Mouse (Mus musculus) neural tube, embryonic 12.5 days (tissue): ENCODE data around the gene Hdac2. TPM values are rescaled to one million over a fixed set of nuclear protein-coding genes. Genes with fewer than 3 reads are reported as not detected.
A peak's percentile ranks its signal among the peaks of the same experiment; 100 is the strongest.

Experiments used
- ATAC-seq: fragments of 200-750 bp; cut with Nextera tagmentation; 2 replicates; pipeline ENCODE4 v1.8.0; 2017; ENCODE audit warnings: low read depth, mild to moderate bottlenecking, moderate TSS enrichment, moderate library complexity; ENCODE audit not compliant: low FRiP score
- H3K27ac ChIP-seq: fragments of 300-500 bp; sonication (generic); 2 replicates; pipeline ENCODE4 v1.5.1; 2016
- H3K27me3 ChIP-seq: fragments of 300-500 bp; sonication (generic); replicated peaks from 2 replicates; pipeline ENCODE4 v1.6.1; 2016; ENCODE audit warnings: mild to moderate bottlenecking
- H3K36me3 ChIP-seq: fragments of 300-500 bp; sonication (generic); 2 replicates; pipeline ENCODE4 v1.6.1; 2016; ENCODE audit warnings: mild to moderate bottlenecking
- H3K4me1 ChIP-seq: fragments of 300-500 bp; sonication (generic); 2 replicates; pipeline ENCODE4 v1.6.1; 2016
- H3K4me2 ChIP-seq: fragments of 300-500 bp; sonication (generic); replicated peaks from 2 replicates; pipeline ENCODE4 v1.6.1; 2016; ENCODE audit warnings: mild to moderate bottlenecking
- H3K4me3 ChIP-seq: fragments of 300-500 bp; sonication (generic); 2 replicates; pipeline ENCODE4 v1.5.1; 2016
- H3K9ac ChIP-seq: fragments of 300-500 bp; sonication (generic); 2 replicates; pipeline ENCODE4 v1.6.1; 2016; ENCODE audit warnings: mild to moderate bottlenecking
- H3K9me3 ChIP-seq: fragments of 300-500 bp; sonication (generic); 2 replicates; pipeline ENCODE4 v1.6.1; 2016; ENCODE audit warnings: mild to moderate bottlenecking
- WGBS: fragments of 180-500 bp; shearing (Covaris S2); methylation state at CpG from one replicate; pipeline ENCODE4 v1.1.7; 2016; 5-methylcytosine and 5-hydroxymethylcytosine counted together
- polyA plus RNA-seq: library from polyadenylated mRNA; unstranded; fragments of >200 nt; fragmentation: Nextera tagmentation; extraction: Ambion mirVana; gene quantifications from 2 replicates; pipeline ENCODE4 v1.2.1, GENCODE M21; 2016

Gene Hdac2
- 475 and 492 TPM in 2 replicates for polyA plus RNA-seq

- WGBS = under 1% methylated on average over 67 of the region's 67 CpGs
- peak within 1 kb of the TSS; percentile 99 for H3K27ac ChIP-seq
- peak within 1 kb of the TSS; percentile 99 for H3K9ac ChIP-seq
- peak; percentile 98 for ATAC-seq
- no peaks in the 10 kb centered on the region for H3K9me3 ChIP-seq
- H3K4me2 ChIP-seq = peak within 1 kb of the TSS; percentile 62
- H3K4me1 ChIP-seq = peaks cover 13% of the 10 kb centered on the region; the same call in 1 of the 2 replicates
- H3K4me3 ChIP-seq = peak within 1 kb of the TSS; percentile 100
- no peaks in the 10 kb centered on the region for H3K27me3 ChIP-seq
- H3K36me3 ChIP-seq = no peaks in the 10 kb centered on the region
Observed at GRCm38 (mm10) chr10:36974086-36974675, at the start of gene Hdac2. Gene Hdac2, plus strand, starts transcription at chr10:36974544.

- WGBS = 78% methylated on average over 3 of the region's 3 CpGs
- Histone ChIP-seq H3K9me3 (no peaks in the 10 kb centered on the region), H3K9ac (no peak overlapping the region), H3K36me3 (no peaks in the 10 kb centered on the region), H3K4me1 (no peaks in the 10 kb centered on the region), H3K27ac (no peak overlapping the region), H3K4me2 (no peak overlapping the region), H3K27me3 (no peaks in the 10 kb centered on the region), H3K4me3 (no peak overlapping the region)
- ATAC-seq = no peak
Observed at GRCm38 (mm10) chr10:36928212-36928611, 46.1 kb upstream of the Hdac2 start.

- no peaks in the 10 kb centered on the region for H3K36me3 ChIP-seq
- 83% methylated on average over 5 of the region's 5 CpGs for WGBS
- no peak overlapping the region for H3K9ac ChIP-seq
- H3K4me3 ChIP-seq = no peak overlapping the region
- no peaks in the 10 kb centered on the region for H3K9me3 ChIP-seq
- H3K4me1 ChIP-seq = no peaks in the 10 kb centered on the region
- H3K4me2 ChIP-seq = no peak overlapping the region
- no peak overlapping the region for H3K27ac ChIP-seq
- no peaks in the 10 kb centered on the region for H3K27me3 ChIP-seq
- ATAC-seq = no peak
Observed at GRCm38 (mm10) chr10:36935863-36936262, 38.5 kb upstream of the Hdac2 start.

- H3K27me3 ChIP-seq = no peaks in the 10 kb centered on the region
- no peak overlapping the region for H3K4me2 ChIP-seq
- 82% methylated on average over 2 of the region's 2 CpGs for WGBS
- H3K9me3 ChIP-seq = no peaks in the 10 kb centered on the region
- H3K27ac ChIP-seq = no peak overlapping the region
- H3K4me1 ChIP-seq = no peaks in the 10 kb centered on the region
- no peak for ATAC-seq
- H3K36me3 ChIP-seq = no peaks in the 10 kb centered on the region
- no peak overlapping the region for H3K9ac ChIP-seq
- no peak overlapping the region for H3K4me3 ChIP-seq
Observed at GRCm38 (mm10) chr10:36936271-36936670, 38.1 kb upstream of the Hdac2 start.

- WGBS = 82% methylated on average over 2 of the region's 2 CpGs
- Histone ChIP-seq H3K4me2 (no peak overlapping the region), H3K4me1 (no peaks in the 10 kb centered on the region), H3K27me3 (no peaks in the 10 kb centered on the region), H3K36me3 (no peaks in the 10 kb centered on the region), H3K9ac (no peak overlapping the region), H3K4me3 (no peak overlapping the region), H3K9me3 (no peaks in the 10 kb centered on the region), H3K27ac (no peak overlapping the region)
- ATAC-seq = no peak
Observed at GRCm38 (mm10) chr10:36951742-36952141, 22.6 kb upstream of the Hdac2 start.

- Histone ChIP-seq H3K4me3 (no peak overlapping the region), H3K27me3 (no peaks in the 10 kb centered on the region), H3K4me2 (no peak overlapping the region), H3K27ac (no peak overlapping the region), H3K9ac (no peak overlapping the region), H3K36me3 (no peaks in the 10 kb centered on the region), H3K9me3 (no peaks in the 10 kb centered on the region), H3K4me1 (no peaks in the 10 kb centered on the region)
- ATAC-seq = no peak
- 83% methylated on average over 2 of the region's 2 CpGs for WGBS
Observed at GRCm38 (mm10) chr10:36952622-36953021, 21.7 kb upstream of the Hdac2 start.

- no peaks in the 10 kb centered on the region for H3K27me3 ChIP-seq
- 89% methylated on average over 1 of the region's 1 CpGs for WGBS
- peak; percentile 66 for ATAC-seq
Observed at GRCm38 (mm10) chr10:36959563-36960110, 14.7 kb upstream of the Hdac2 start.

GRCm38 (mm10) chr10:36964406-36964805 is 9.9 kb upstream of the Hdac2 start:
- Histone ChIP-seq H3K9me3 (no peaks in the 10 kb centered on the region), H3K4me2 (no peak overlapping the region), H3K27me3 (no peaks in the 10 kb centered on the region), H3K4me3 (no peak overlapping the region), H3K4me1 (no peaks in the 10 kb centered on the region), H3K27ac (no peak overlapping the region), H3K36me3 (no peaks in the 10 kb centered on the region), H3K9ac (no peak overlapping the region)
- no peak for ATAC-seq
- 74% methylated on average over 2 of the region's 2 CpGs for WGBS

More at GRCm38 (mm10) chr10:36959563-36960110, 14.7 kb upstream of the Hdac2 start:
- H3K4me3 ChIP-seq = no peak overlapping the region
- no peak overlapping the region for H3K27ac ChIP-seq
- H3K9ac ChIP-seq = no peak overlapping the region
- H3K4me1 ChIP-seq = no peaks in the 10 kb centered on the region
- H3K9me3 ChIP-seq = no peaks in the 10 kb centered on the region
- H3K36me3 ChIP-seq = no peaks in the 10 kb centered on the region
- H3K4me2 ChIP-seq = no peak overlapping the region

GRCm38 (mm10) chr10:36974676-36975520 is 554 bp downstream of the Hdac2 start:
- H3K36me3 ChIP-seq = no peaks in the 10 kb centered on the region
- peak overlapping the region; percentile 100 for H3K4me3 ChIP-seq
- under 1% methylated on average over 63 of the region's 63 CpGs for WGBS
- H3K27ac ChIP-seq = peak overlapping the region; percentile 99
- peak overlapping the region; percentile 62 for H3K4me2 ChIP-seq
- H3K9me3 ChIP-seq = no peaks in the 10 kb centered on the region
- peak; percentile 81 for ATAC-seq
- no peaks in the 10 kb centered on the region for H3K27me3 ChIP-seq
- H3K4me1 ChIP-seq = peaks cover 13% of the 10 kb centered on the region; the same call in 1 of the 2 replicates
- H3K9ac ChIP-seq = peak overlapping the region; percentile 99

- H3K4me3 ChIP-seq = no peak overlapping the region
- H3K9me3 ChIP-seq = 0 out of 2 replicates have a peak, but pooled peaks cover 8% of the 10 kb centered on the region
- no peak overlapping the region for H3K9ac ChIP-seq
- no peaks in the 10 kb centered on the region for H3K27me3 ChIP-seq
- ATAC-seq = no peak
- H3K27ac ChIP-seq = no peak overlapping the region
- H3K4me2 ChIP-seq = no peak overlapping the region
- WGBS = 96% methylated on average over 4 of the region's 4 CpGs
- H3K36me3 ChIP-seq = peaks cover 6% of the 10 kb centered on the region; the same call in 1 of the 2 replicates
- H3K4me1 ChIP-seq = 0 out of 2 replicates have a peak, but pooled peaks cover 3% of the 10 kb centered on the region
Observed at GRCm38 (mm10) chr10:36981866-36982265, 7.5 kb downstream of the Hdac2 start.

GRCm38 (mm10) chr10:36992149-36992548 is 17.8 kb downstream of the Hdac2 start:
- 98% methylated on average over 2 of the region's 2 CpGs for WGBS
- Histone ChIP-seq H3K4me3 (no peak overlapping the region), H3K36me3 (peaks cover 76% of the 10 kb centered on the region), H3K4me2 (no peak overlapping the region), H3K9me3 (no peaks in the 10 kb centered on the region), H3K9ac (no peak overlapping the region), H3K27me3 (no peaks in the 10 kb centered on the region), H3K27ac (no peak overlapping the region), H3K4me1 (no peaks in the 10 kb centered on the region)
- ATAC-seq = no peak

GRCm38 (mm10) chr10:37000839-37001238 is 26.5 kb downstream of the Hdac2 start:
- no peak overlapping the region for H3K27ac ChIP-seq
- H3K4me2 ChIP-seq = no peak overlapping the region
- H3K9ac ChIP-seq = no peak overlapping the region
- WGBS = 93% methylated on average over 2 of the region's 2 CpGs
- H3K4me3 ChIP-seq = no peak overlapping the region
- no peak for ATAC-seq
- peaks cover 83% of the 10 kb centered on the region for H3K36me3 ChIP-seq
- no peaks in the 10 kb centered on the region for H3K4me1 ChIP-seq
- peaks cover 7% of the 10 kb centered on the region; the same call in 1 of the 2 replicates for H3K9me3 ChIP-seq
- H3K27me3 ChIP-seq = no peaks in the 10 kb centered on the region
